Mouse (Mus musculus): ENCODE measurements around the gene Prrxl1.

Gene Prrxl1

GRCm38 (mm10) chr14:32599290-32600041 is at the start of gene Prrxl1:
Prrxl1 (plus strand) TSS chr14:32599407.
- no peak for DNase-seq (ENCODE audit: low spot score)

- no peak for DNase-seq (ENCODE audit: low spot score)
Measured at GRCm38 (mm10) chr14:32551854-32552253, 47.4 kb upstream of the Prrxl1 start.

- no peak for DNase-seq (ENCODE audit: low spot score)
Measured at GRCm38 (mm10) chr14:32553198-32553903, 45.9 kb upstream of the Prrxl1 start.

- no peak for DNase-seq (ENCODE audit: low spot score)
Measured at GRCm38 (mm10) chr14:32554860-32555526, 44.2 kb upstream of the Prrxl1 start.

GRCm38 (mm10) chr14:32561428-32561827 is 37.8 kb upstream of the Prrxl1 start:
- DNase-seq (ENCODE audit: low spot score) = no peak

- DNase-seq (ENCODE audit: low spot score) = no peak
Measured at GRCm38 (mm10) chr14:32563661-32564060, 35.5 kb upstream of the Prrxl1 start.

- no peak for DNase-seq (ENCODE audit: low spot score)
Measured at GRCm38 (mm10) chr14:32572519-32572918, 26.7 kb upstream of the Prrxl1 start.

GRCm38 (mm10) chr14:32578420-32578819 is 20.8 kb upstream of the Prrxl1 start:
- DNase-seq (ENCODE audit: low spot score) = no peak

GRCm38 (mm10) chr14:32583696-32584095 is 15.5 kb upstream of the Prrxl1 start:
- DNase-seq (ENCODE audit: low spot score) = no peak

- no peak for DNase-seq (ENCODE audit: low spot score)
Measured at GRCm38 (mm10) chr14:32587013-32587784, 12.0 kb upstream of the Prrxl1 start.

- no peak for DNase-seq (ENCODE audit: low spot score)
Measured at GRCm38 (mm10) chr14:32590377-32590776, 8.8 kb upstream of the Prrxl1 start.

GRCm38 (mm10) chr14:32597232-32598231 is 1.7 kb upstream of the Prrxl1 start:
- peak; percentile 30 for DNase-seq (ENCODE audit: low spot score)

- no peak for DNase-seq (ENCODE audit: low spot score)
Measured at GRCm38 (mm10) chr14:32598437-32599219, 579 bp upstream of the Prrxl1 start.

- DNase-seq (ENCODE audit: low spot score) = no peak
Measured at GRCm38 (mm10) chr14:32600110-32600509, 903 bp downstream of the Prrxl1 start.

- no peak for DNase-seq (ENCODE audit: low spot score)
Measured at GRCm38 (mm10) chr14:32605508-32605907, 6.3 kb downstream of the Prrxl1 start.

- DNase-seq (ENCODE audit: low spot score) = no peak
Measured at GRCm38 (mm10) chr14:32606316-32606715, 7.1 kb downstream of the Prrxl1 start.

GRCm38 (mm10) chr14:32609392-32609791 is 10.2 kb downstream of the Prrxl1 start:
- DNase-seq (ENCODE audit: low spot score) = no peak

GRCm38 (mm10) chr14:32617253-32617652 is 18.0 kb downstream of the Prrxl1 start:
- DNase-seq (ENCODE audit: low spot score) = no peak

GRCm38 (mm10) chr14:32624245-32624644 is 25.0 kb downstream of the Prrxl1 start:
- DNase-seq (ENCODE audit: low spot score) = no peak

GRCm38 (mm10) chr14:32624811-32625210 is 25.6 kb downstream of the Prrxl1 start:
- no peak for DNase-seq (ENCODE audit: low spot score)
